Mouse (Mus musculus) heart, embryonic 11.5 days (tissue): ENCODE results near the gene Gadd45gip1. TPM values are rescaled to one million over a fixed set of nuclear protein-coding genes. Genes with fewer than 3 reads are reported as not detected.
A peak's percentile ranks its signal among the peaks of the same experiment; 100 is the strongest.

Experiments used
- ATAC-seq: fragments of 200-750 bp; cut with Nextera tagmentation; replicated peaks from 2 replicates; pipeline ENCODE4 v1.8.0; 2017; ENCODE audit warnings: moderate library complexity; ENCODE audit not compliant: insufficient number of reproducible peaks, low FRiP score, low TSS enrichment
- H3K27ac ChIP-seq: fragments of 300-500 bp; sonication (generic); 2 replicates; pipeline ENCODE4 v1.5.1; 2014; ENCODE audit warnings: mild to moderate bottlenecking, low read depth, low read length
- H3K27me3 ChIP-seq: fragments of 300-500 bp; sonication (generic); 2 replicates; pipeline ENCODE4 v1.6.1; 2014; ENCODE audit warnings: mild to moderate bottlenecking, low read length, mixed read lengths; ENCODE audit not compliant: control insufficient read depth, insufficient read depth
- H3K36me3 ChIP-seq: fragments of 300-500 bp; sonication (generic); 2 replicates; pipeline ENCODE4 v1.6.1; 2014; ENCODE audit warnings: mild to moderate bottlenecking, low read length, moderate library complexity, mixed read lengths; ENCODE audit not compliant: control insufficient read depth, insufficient read depth
- H3K4me1 ChIP-seq: fragments of 300-500 bp; sonication (generic); 2 replicates; pipeline ENCODE4 v1.6.1; 2014; ENCODE audit warnings: low read length; ENCODE audit not compliant: control insufficient read depth, insufficient read depth
- H3K4me2 ChIP-seq: fragments of 300-500 bp; sonication (generic); 2 replicates; pipeline ENCODE4 v1.6.1; 2014; ENCODE audit warnings: mild to moderate bottlenecking, moderate library complexity
- H3K4me3 ChIP-seq: fragments of 300-500 bp; sonication (generic); 2 replicates; pipeline ENCODE4 v1.5.1; 2014; ENCODE audit warnings: low read depth, low read length
- H3K9ac ChIP-seq: fragments of 300-500 bp; sonication (generic); 2 replicates; pipeline ENCODE4 v1.6.1; 2014; ENCODE audit warnings: mild to moderate bottlenecking, low read depth, low read length, moderate library complexity
- H3K9me3 ChIP-seq: fragments of 300-500 bp; sonication (generic); replicated peaks from 2 replicates; pipeline ENCODE4 v1.6.1; 2016; ENCODE audit warnings: low read length; ENCODE audit not compliant: control insufficient read depth
- WGBS: fragments of 180-500 bp; shearing (Covaris S2); extraction: QIAGEN DNeasy Blood & Tissue Kit; methylation state at CpG from one replicate; pipeline ENCODE4 v1.1.7; 2014; ENCODE audit not compliant: insufficient replicate concordance; 5-methylcytosine and 5-hydroxymethylcytosine counted together
- polyA plus RNA-seq: library from polyadenylated mRNA; unstranded; fragments of >200 nt; fragmentation: Nextera tagmentation; extraction: Ambion mirVana; gene quantifications from 2 replicates; pipeline ENCODE4 v1.2.1, GENCODE M21; 2014

Gadd45gip1 gene
- 51.5 and 52.2 TPM in 2 replicates for polyA plus RNA-seq

DNA sequence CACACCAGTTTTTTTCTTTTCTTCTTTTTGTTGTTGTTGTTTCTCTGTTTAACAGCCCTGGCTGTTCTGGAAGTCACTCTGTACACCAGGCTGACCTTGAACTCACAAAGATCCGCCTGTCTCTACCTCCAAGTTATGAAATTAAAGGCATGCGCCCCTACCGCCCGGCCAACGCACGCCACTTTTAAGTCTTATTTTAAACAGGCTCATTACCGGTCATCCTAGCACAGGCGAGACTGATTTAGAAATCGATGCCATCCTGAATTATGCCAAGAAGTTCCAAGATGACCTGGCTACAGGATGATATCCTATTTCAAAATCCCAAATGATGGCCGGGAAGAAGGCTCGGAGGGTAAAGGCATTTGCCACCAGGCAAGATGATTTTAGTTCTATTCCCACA, at the start of gene Gadd45gip1:
Gene Gadd45gip1, plus strand, starts transcription at position 33 of the 400 bp plus-strand sequence.
- Histone ChIP-seq H3K9ac (peak within 1 kb of the TSS; percentile 99), H3K4me1 (peaks cover 12% of the 10 kb centered on the region), H3K27me3 (no peaks in the 10 kb centered on the region), H3K27ac (peak within 1 kb of the TSS; percentile 96), H3K36me3 (peaks cover 16% of the 10 kb centered on the region), H3K9me3 (no peaks in the 10 kb centered on the region), H3K4me3 (peak within 1 kb of the TSS; percentile 92), H3K4me2 (peak within 1 kb of the TSS; percentile 61)
- 62% methylated on average over 11 of the region's 11 CpGs for WGBS
- ATAC-seq, result no peak

DNA sequence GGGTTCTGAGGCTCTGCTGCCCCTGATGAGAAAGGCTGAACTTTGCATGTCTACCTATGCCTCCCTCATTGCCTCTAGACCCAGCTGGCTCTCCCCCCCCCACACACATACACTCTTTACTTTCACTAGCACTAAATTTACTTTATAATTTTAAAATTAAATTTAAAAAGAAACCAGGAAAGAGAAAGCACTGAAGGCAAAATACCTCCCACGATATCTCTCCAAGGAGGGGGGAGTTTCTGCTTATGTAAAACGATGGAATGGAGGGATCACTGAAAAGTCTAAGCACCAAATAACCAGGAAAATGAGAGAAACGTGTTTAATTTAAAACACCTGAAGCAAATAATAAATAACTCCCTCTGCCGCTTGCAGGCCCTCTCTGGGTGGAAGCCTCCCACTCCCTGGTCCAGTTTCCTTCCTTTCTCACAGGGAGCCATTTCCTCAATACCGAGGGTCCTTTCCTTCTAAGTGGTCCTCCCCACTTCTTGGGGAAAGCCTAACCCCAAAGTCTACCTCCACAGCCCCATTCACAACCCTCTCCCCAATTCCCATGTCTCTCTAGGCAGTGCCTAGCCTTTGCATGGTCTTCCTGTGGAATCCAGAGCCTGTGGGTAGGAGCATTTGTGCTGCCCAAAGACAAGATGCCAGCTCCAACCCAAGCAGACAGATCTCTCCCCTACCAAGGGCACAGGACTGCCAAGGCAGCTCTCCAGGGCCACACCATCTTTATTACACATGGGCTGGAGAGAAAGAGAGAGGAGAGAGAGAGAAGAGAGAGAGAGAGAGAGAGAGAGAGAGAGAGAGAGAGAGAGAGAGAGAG, 49.4 kb upstream of the Gadd45gip1 start:
- H3K9me3 ChIP-seq, result no peaks in the 10 kb centered on the region
- H3K4me3 ChIP-seq, result no peak overlapping the region
- H3K27ac ChIP-seq, result no peak overlapping the region
- no peaks in the 10 kb centered on the region for H3K36me3 ChIP-seq
- WGBS, result 10% methylated on average over 5 of the region's 5 CpGs
- no peak overlapping the region for H3K9ac ChIP-seq
- no peak overlapping the region for H3K4me2 ChIP-seq
- no peak for ATAC-seq
- peaks cover 100% of the 10 kb centered on the region for H3K27me3 ChIP-seq
- H3K4me1 ChIP-seq, result peaks cover 14% of the 10 kb centered on the region

DNA sequence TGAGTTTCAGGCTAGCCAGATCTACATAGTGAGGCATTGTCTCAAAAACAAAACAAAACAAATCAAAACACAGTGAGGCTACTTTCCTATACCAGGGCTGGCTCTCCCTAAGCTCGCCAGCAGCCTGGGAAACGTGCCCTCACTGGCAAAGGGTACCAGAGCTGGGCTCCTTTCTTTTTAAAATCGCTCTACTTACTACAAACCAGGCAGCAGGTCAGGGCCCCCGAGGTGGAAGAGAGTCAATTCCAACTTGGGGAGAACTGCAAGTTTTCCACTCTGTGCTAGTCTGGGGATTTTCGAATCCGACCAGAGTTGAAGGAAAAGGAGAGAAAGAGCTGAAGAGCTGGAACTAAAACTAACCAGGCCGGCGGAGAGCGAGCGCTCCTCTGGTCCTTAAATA, 48.6 kb upstream of the Gadd45gip1 start:
- H3K36me3 ChIP-seq, result no peaks in the 10 kb centered on the region
- H3K4me2 ChIP-seq, result no peak overlapping the region
- no peak overlapping the region for H3K9ac ChIP-seq
- no peak overlapping the region for H3K27ac ChIP-seq
- peaks cover 14% of the 10 kb centered on the region for H3K4me1 ChIP-seq
- ATAC-seq, result no peak
- peaks cover 100% of the 10 kb centered on the region for H3K27me3 ChIP-seq
- WGBS, result 11% methylated on average over 10 of the region's 10 CpGs
- H3K4me3 ChIP-seq, result no peak overlapping the region
- H3K9me3 ChIP-seq, result no peaks in the 10 kb centered on the region

- no peak overlapping the region for H3K4me2 ChIP-seq
- no peak overlapping the region for H3K9ac ChIP-seq
- peaks cover 14% of the 10 kb centered on the region for H3K4me1 ChIP-seq
- no peak overlapping the region for H3K27ac ChIP-seq
- no peak for ATAC-seq
- H3K27me3 ChIP-seq, result peaks cover 100% of the 10 kb centered on the region
- H3K9me3 ChIP-seq, result no peaks in the 10 kb centered on the region
- H3K36me3 ChIP-seq, result no peaks in the 10 kb centered on the region
- 7% methylated on average over 11 of the region's 11 CpGs for WGBS
- no peak overlapping the region for H3K4me3 ChIP-seq
Observed at GRCm38 (mm10) chr8:84783198-84783918, 48.0 kb upstream of the Gadd45gip1 start.

DNA sequence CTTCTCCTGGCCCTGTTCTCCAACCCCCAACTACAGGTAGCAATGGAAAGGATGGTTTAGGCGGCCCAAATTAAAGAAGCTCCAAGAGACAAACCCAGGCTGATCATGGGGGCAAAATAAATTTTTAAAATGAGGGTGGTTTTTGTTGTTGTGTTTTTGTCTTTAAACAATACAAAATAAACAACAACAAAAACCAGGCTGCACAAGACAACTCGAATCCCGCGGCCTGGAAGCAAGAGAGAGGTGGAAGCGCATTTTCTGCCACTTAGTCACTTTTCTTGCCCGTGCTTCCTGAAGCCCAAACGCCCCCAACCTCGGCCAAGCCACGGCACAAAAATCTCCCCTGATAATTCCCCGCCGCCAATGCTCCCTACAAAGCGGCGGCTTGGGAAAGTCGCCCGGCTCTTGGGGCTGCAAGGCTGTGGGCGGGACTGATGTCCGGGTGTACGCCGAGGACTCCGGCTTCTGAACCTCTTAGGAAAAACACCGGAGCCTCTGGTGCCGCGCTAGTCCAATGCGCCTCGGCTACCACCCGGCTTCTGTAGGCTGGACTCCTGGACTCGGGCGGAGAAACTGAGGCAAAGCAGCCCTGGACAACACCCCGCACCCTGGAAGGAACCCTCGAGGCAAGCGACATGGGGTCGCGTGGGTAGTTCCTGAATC, 47.3 kb upstream of the Gadd45gip1 start:
- peak overlapping the region; percentile 24; the same call in 1 of the 2 replicates for H3K4me2 ChIP-seq
- H3K36me3 ChIP-seq, result no peaks in the 10 kb centered on the region
- no peak overlapping the region for H3K4me3 ChIP-seq
- 1% methylated on average over 33 of the region's 33 CpGs for WGBS
- H3K9ac ChIP-seq, result 0 out of 2 replicates have a peak overlapping the region, but pooled peaks have one; percentile 5
- peaks cover 100% of the 10 kb centered on the region for H3K27me3 ChIP-seq
- no peaks in the 10 kb centered on the region for H3K9me3 ChIP-seq
- ATAC-seq, result no peak
- no peak overlapping the region for H3K27ac ChIP-seq
- peaks cover 14% of the 10 kb centered on the region for H3K4me1 ChIP-seq

- Histone ChIP-seq H3K9me3 (no peaks in the 10 kb centered on the region), H3K27ac (no peak overlapping the region), H3K36me3 (no peaks in the 10 kb centered on the region), H3K4me2 (peak overlapping the region; percentile 16; the same call in 1 of the 2 replicates), H3K9ac (no peak overlapping the region), H3K4me3 (no peak overlapping the region), H3K4me1 (peaks cover 14% of the 10 kb centered on the region), H3K27me3 (peaks cover 100% of the 10 kb centered on the region)
- ATAC-seq, result 0 out of 2 replicates have a peak, but pooled peaks have one; percentile 18
- WGBS, result under 1% methylated on average over 48 of the region's 48 CpGs
Observed at GRCm38 (mm10) chr8:84784681-84785505, 46.4 kb upstream of the Gadd45gip1 start.

- no peak overlapping the region for H3K27ac ChIP-seq
- 3% methylated on average over 11 of the region's 11 CpGs for WGBS
- peaks cover 14% of the 10 kb centered on the region for H3K4me1 ChIP-seq
- H3K9ac ChIP-seq, result no peak overlapping the region
- H3K9me3 ChIP-seq, result no peaks in the 10 kb centered on the region
- H3K36me3 ChIP-seq, result no peaks in the 10 kb centered on the region
- H3K4me2 ChIP-seq, result no peak overlapping the region
- ATAC-seq, result no peak
- no peak overlapping the region for H3K4me3 ChIP-seq
- H3K27me3 ChIP-seq, result peaks cover 100% of the 10 kb centered on the region
Observed at GRCm38 (mm10) chr8:84785506-84785755, 45.9 kb upstream of the Gadd45gip1 start.
